Mouse (Mus musculus): ENCODE measurements around the gene Gars.

DNA sequence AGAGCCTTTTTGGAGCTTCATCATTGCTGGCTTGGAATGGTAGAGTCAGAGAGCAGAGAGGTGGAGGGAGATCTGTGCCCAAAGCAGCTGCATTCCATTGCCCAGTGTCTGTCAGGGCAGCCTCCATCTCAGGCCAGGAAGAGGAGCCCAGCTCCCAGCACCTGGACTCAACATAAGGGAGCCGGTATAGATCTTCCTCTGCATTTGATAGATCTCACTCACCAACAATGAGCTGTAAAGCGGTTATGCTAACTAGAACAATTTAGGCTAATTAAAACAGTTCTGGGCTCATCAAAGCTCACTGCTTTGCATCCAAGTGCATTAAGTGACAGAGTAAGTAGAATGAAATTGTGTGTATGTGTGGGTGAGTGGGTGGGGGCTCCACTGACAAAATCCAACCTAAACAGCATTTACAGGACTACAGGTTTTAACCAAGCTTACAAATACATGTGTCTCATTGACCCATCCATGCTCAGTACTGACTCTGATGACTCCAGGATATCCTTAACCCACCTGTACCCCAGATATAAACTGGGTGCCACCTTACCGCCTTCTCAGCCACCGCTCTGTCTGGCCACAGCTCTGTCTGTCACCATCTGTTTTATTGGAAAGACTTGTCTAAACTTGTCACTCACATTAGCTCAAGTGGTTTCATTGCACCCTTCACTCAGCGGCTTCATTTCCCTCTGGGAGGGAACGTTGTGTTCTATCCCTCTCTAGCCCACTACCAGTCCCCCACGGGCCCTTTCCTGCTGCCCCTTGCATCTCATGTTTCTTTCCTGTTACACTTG, 44.6 kb downstream of the Gars start:
- TF ChIP-seq CTCF (IDR thresholded peaks at IDR 0.05; ENCODE audit: borderline replicate concordance, control insufficient read depth, extremely low read depth, insufficient read depth, low read length, poor library complexity) (no peak), POLR2A (IDR thresholded peaks at IDR 0.05; ENCODE audit: control insufficient read depth, extremely low read depth, insufficient read depth, low read length, poor library complexity) (no peak)
